Mouse (Mus musculus): ENCODE results near the gene Kank2. TPM values are rescaled to one million over a fixed set of nuclear protein-coding genes. Genes with fewer than 3 reads are reported as not detected.
"Not testable (repeated sequence)": the region's sequence is repeated elsewhere in the genome, so short reads cannot be mapped to it uniquely, and the experiment has no call there.

Kank2 gene
- polyA plus RNA-seq, 1 experiment from 2014 or later: 16.7 TPM

- no peak overlapping the region for H3K27ac ChIP-seq
- 93% methylated on average over 25 of the region's 25 CpGs for WGBS
- no peaks in the 10 kb centered on the region for H3K27me3 ChIP-seq (replicated peaks)
- peaks cover 19% of the 10 kb centered on the region for H3K36me3 ChIP-seq
- no peak for ATAC-seq
- peaks cover 47% of the 10 kb centered on the region for H3K4me1 ChIP-seq (replicated peaks)
- H3K9me3 ChIP-seq: no peaks in the 10 kb centered on the region
- no peak overlapping the region for H3K4me3 ChIP-seq (replicated peaks)
- H3K9ac ChIP-seq: no peak overlapping the region
- no peak overlapping the region for H3K4me2 ChIP-seq (replicated peaks)
Observed at GRCm38 (mm10) chr9:21794925-21795324, 3.6 kb downstream of the Kank2 start.

- no peak for ATAC-seq
- Histone ChIP-seq H3K27me3 (replicated peaks) (no peaks in the 10 kb centered on the region), H3K4me2 (replicated peaks) (no peak overlapping the region), H3K4me1 (replicated peaks) (peaks cover 47% of the 10 kb centered on the region), H3K9me3 (no peaks in the 10 kb centered on the region), H3K9ac (no peak overlapping the region), H3K27ac (no peak overlapping the region), H3K4me3 (replicated peaks) (no peak overlapping the region), H3K36me3 (peaks cover 21% of the 10 kb centered on the region)
- WGBS: 95% methylated on average over 18 of the region's 18 CpGs
Observed at GRCm38 (mm10) chr9:21794344-21794834, 4.2 kb downstream of the Kank2 start.

- not testable (repeated sequence) for H3K4me3 ChIP-seq (replicated peaks); H3K27ac ChIP-seq; H3K27me3 ChIP-seq (replicated peaks); H3K4me2 ChIP-seq (replicated peaks); H3K9ac ChIP-seq; H3K9me3 ChIP-seq; ATAC-seq
- WGBS: 95% methylated on average over 6 of the region's 6 CpGs
- peaks cover 26% of the 10 kb centered on the region for H3K36me3 ChIP-seq
- peaks cover 40% of the 10 kb centered on the region for H3K4me1 ChIP-seq (replicated peaks)
Observed at GRCm38 (mm10) chr9:21793507-21793906, 5.0 kb downstream of the Kank2 start.

GRCm38 (mm10) chr9:21792644-21793043 lies 5.9 kb downstream of the Kank2 start:
- 43% methylated on average over 8 of the region's 8 CpGs for WGBS
- Histone ChIP-seq H3K27me3 (replicated peaks) (no peaks in the 10 kb centered on the region), H3K4me3 (replicated peaks) (no peak overlapping the region), H3K36me3 (peaks cover 26% of the 10 kb centered on the region), H3K4me2 (replicated peaks) (peak overlapping the region; percentile 39), H3K9ac (no peak overlapping the region; the same call in 1 of the 2 replicates), H3K27ac (0 out of 2 replicates have a peak overlapping the region, but pooled peaks have one; percentile 11), H3K9me3 (no peaks in the 10 kb centered on the region), H3K4me1 (replicated peaks) (peaks cover 39% of the 10 kb centered on the region)
- no peak for ATAC-seq

GRCm38 (mm10) chr9:21791861-21792260 lies 6.7 kb downstream of the Kank2 start:
- peak; percentile 38; the same call in 1 of the 2 replicates for ATAC-seq
- peak overlapping the region; percentile 39 for H3K4me2 ChIP-seq (replicated peaks)

GRCm38 (mm10) chr9:21788234-21788633 lies 10.3 kb downstream of the Kank2 start:
- WGBS: 75% methylated on average over 9 of the region's 9 CpGs
- no peak overlapping the region for H3K4me2 ChIP-seq (replicated peaks)
- H3K9ac ChIP-seq: no peak overlapping the region
- no peaks in the 10 kb centered on the region for H3K27me3 ChIP-seq (replicated peaks)
- H3K36me3 ChIP-seq: peaks cover 7% of the 10 kb centered on the region; the same call in 1 of the 2 replicates
- no peaks in the 10 kb centered on the region for H3K9me3 ChIP-seq
- no peak overlapping the region for H3K27ac ChIP-seq
- H3K4me3 ChIP-seq (replicated peaks): no peak overlapping the region
- H3K4me1 ChIP-seq (replicated peaks): peaks cover 18% of the 10 kb centered on the region
- ATAC-seq: no peak

More at GRCm38 (mm10) chr9:21791861-21792260, 6.7 kb downstream of the Kank2 start:
- WGBS: 61% methylated on average over 8 of the region's 8 CpGs
- peaks cover 31% of the 10 kb centered on the region for H3K4me1 ChIP-seq (replicated peaks)
- H3K9ac ChIP-seq: no peak overlapping the region
- no peaks in the 10 kb centered on the region for H3K9me3 ChIP-seq
- no peak overlapping the region for H3K4me3 ChIP-seq (replicated peaks)
- H3K27ac ChIP-seq: 0 out of 2 replicates have a peak overlapping the region, but pooled peaks have one; percentile 22
- no peaks in the 10 kb centered on the region for H3K27me3 ChIP-seq (replicated peaks)
- peaks cover 26% of the 10 kb centered on the region for H3K36me3 ChIP-seq

GRCm38 (mm10) chr9:21787654-21788053 lies 10.9 kb downstream of the Kank2 start:
- no peaks in the 10 kb centered on the region for H3K9me3 ChIP-seq
- H3K27ac ChIP-seq: no peak overlapping the region
- peaks cover 7% of the 10 kb centered on the region; the same call in 1 of the 2 replicates for H3K36me3 ChIP-seq
- WGBS: 70% methylated on average over 5 of the region's 5 CpGs
- ATAC-seq: no peak
- no peak overlapping the region for H3K9ac ChIP-seq
- no peak overlapping the region for H3K4me2 ChIP-seq (replicated peaks)
- H3K27me3 ChIP-seq (replicated peaks): no peaks in the 10 kb centered on the region
- no peak overlapping the region for H3K4me3 ChIP-seq (replicated peaks)
- H3K4me1 ChIP-seq (replicated peaks): peaks cover 14% of the 10 kb centered on the region

GRCm38 (mm10) chr9:21786906-21787305 lies 11.6 kb downstream of the Kank2 start:
- no peak overlapping the region for H3K4me2 ChIP-seq (replicated peaks)
- H3K9ac ChIP-seq: no peak overlapping the region
- H3K27ac ChIP-seq: no peak overlapping the region
- H3K36me3 ChIP-seq: peaks cover 7% of the 10 kb centered on the region; the same call in 1 of the 2 replicates
- 8% methylated on average over 6 of the region's 6 CpGs for WGBS
- H3K9me3 ChIP-seq: no peaks in the 10 kb centered on the region
- H3K4me3 ChIP-seq (replicated peaks): no peak overlapping the region
- H3K4me1 ChIP-seq (replicated peaks): peaks cover 7% of the 10 kb centered on the region
- H3K27me3 ChIP-seq (replicated peaks): no peaks in the 10 kb centered on the region
- ATAC-seq: peak; percentile 64

- H3K4me1 ChIP-seq (replicated peaks); ATAC-seq; H3K4me3 ChIP-seq (replicated peaks); H3K36me3 ChIP-seq; H3K27me3 ChIP-seq (replicated peaks); H3K9ac ChIP-seq; H3K9me3 ChIP-seq; H3K27ac ChIP-seq; H3K4me2 ChIP-seq (replicated peaks): not testable (repeated sequence)
- 87% methylated on average over 1 of the region's 2 CpGs for WGBS
Observed at GRCm38 (mm10) chr9:21786309-21786708, 12.2 kb downstream of the Kank2 start.

GRCm38 (mm10) chr9:21784517-21785307 lies 13.8 kb downstream of the Kank2 start:
- Histone ChIP-seq H3K27ac (no peak overlapping the region), H3K9ac (no peak overlapping the region), H3K9me3 (no peaks in the 10 kb centered on the region), H3K36me3 (peaks cover 18% of the 10 kb centered on the region), H3K27me3 (replicated peaks) (no peaks in the 10 kb centered on the region), H3K4me2 (replicated peaks) (no peak overlapping the region), H3K4me1 (replicated peaks) (no peaks in the 10 kb centered on the region), H3K4me3 (replicated peaks) (no peak overlapping the region)
- ATAC-seq: peak; percentile 46; the same call in 1 of the 2 replicates
- 79% methylated on average over 7 of the region's 7 CpGs for WGBS

- Histone ChIP-seq H3K4me1 (replicated peaks) (no peaks in the 10 kb centered on the region), H3K27ac (no peak overlapping the region), H3K9ac (no peak overlapping the region), H3K9me3 (no peaks in the 10 kb centered on the region), H3K36me3 (peaks cover 34% of the 10 kb centered on the region), H3K27me3 (replicated peaks) (no peaks in the 10 kb centered on the region), H3K4me3 (replicated peaks) (no peak overlapping the region), H3K4me2 (replicated peaks) (no peak overlapping the region)
- 76% methylated on average over 15 of the region's 15 CpGs for WGBS
- ATAC-seq: no peak
Observed at GRCm38 (mm10) chr9:21781657-21782468, 16.7 kb downstream of the Kank2 start.

GRCm38 (mm10) chr9:21777726-21778125 lies 20.8 kb downstream of the Kank2 start:
- Histone ChIP-seq H3K4me1 (replicated peaks) (no peaks in the 10 kb centered on the region), H3K27ac (no peak overlapping the region), H3K4me3 (replicated peaks) (no peak overlapping the region), H3K9ac (no peak overlapping the region), H3K27me3 (replicated peaks) (no peaks in the 10 kb centered on the region), H3K4me2 (replicated peaks) (no peak overlapping the region), H3K36me3 (peaks cover 53% of the 10 kb centered on the region), H3K9me3 (no peaks in the 10 kb centered on the region)
- WGBS: 84% methylated on average over 3 of the region's 3 CpGs
- ATAC-seq: no peak
